Mouse (Mus musculus) ES-CJ7 (cell line): ENCODE data around the gene Wasf2.

Experiments
- DNase-seq: peaks from one replicate; pipeline ENCODE4 v3.0.0; 2011; ENCODE audit warnings: low read depth, low spot score

Gene Wasf2

GRCm38 (mm10) chr4:133202254-133202653 lies 71.9 kb downstream of the Wasf2 start:
- DNase-seq = no peak

DNA sequence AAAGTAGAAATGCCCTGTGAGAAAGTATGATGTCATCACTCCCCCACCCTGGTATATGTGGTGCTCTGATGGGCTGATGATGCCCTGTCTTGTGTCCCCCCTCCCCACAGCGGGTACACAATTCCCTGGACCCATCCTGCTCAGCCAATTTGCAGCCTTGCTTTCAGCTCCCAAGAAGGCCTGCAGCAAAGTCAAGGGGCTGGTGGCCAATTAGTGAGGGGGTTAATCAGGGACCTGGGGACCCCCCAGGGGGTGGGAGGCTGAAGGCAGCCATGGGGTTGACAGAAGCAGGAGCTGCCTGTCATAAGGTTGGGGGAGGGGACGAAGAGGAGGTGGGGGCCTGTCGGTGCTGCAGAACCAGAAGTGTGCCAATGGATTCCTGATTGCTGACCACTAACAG lies 73.3 kb downstream of the Wasf2 start:
- no peak for DNase-seq

GRCm38 (mm10) chr4:133204379-133204778 lies 74.1 kb downstream of the Wasf2 start:
- no peak for DNase-seq

- DNase-seq = peak; percentile 63
Observed at GRCm38 (mm10) chr4:133209366-133209765, 79.1 kb downstream of the Wasf2 start.

GRCm38 (mm10) chr4:133210023-133210787 lies 79.9 kb downstream of the Wasf2 start:
- no peak for DNase-seq

DNA sequence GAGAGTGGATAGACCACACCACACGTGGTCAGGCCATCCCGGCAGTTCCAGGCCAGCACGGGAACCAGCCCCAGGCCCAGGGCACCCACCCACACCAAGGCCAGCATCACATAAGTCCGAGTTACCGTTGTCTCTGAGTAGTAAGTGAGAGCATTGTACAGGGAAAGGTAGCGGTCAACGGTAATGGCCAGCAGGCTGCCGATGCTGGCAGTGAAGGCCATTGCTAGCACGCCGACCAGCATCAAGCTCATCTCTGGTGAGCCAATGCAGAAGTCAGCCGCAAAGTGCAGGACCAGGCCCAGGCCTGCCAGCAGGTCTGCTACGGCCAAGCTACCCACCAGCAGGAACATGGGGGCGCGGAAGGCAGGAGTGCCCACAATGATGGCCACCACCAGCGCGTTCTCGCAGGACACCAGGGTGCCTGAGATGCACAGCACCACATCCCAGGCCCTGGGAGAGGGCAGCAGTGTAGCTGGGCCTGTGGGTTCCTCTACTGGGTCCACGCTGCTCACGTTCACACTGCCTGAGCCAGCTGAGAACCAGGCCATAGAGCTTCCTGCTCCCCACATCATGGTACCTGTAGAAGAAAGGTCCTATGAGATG lies 80.6 kb downstream of the Wasf2 start:
- DNase-seq = no peak

DNA sequence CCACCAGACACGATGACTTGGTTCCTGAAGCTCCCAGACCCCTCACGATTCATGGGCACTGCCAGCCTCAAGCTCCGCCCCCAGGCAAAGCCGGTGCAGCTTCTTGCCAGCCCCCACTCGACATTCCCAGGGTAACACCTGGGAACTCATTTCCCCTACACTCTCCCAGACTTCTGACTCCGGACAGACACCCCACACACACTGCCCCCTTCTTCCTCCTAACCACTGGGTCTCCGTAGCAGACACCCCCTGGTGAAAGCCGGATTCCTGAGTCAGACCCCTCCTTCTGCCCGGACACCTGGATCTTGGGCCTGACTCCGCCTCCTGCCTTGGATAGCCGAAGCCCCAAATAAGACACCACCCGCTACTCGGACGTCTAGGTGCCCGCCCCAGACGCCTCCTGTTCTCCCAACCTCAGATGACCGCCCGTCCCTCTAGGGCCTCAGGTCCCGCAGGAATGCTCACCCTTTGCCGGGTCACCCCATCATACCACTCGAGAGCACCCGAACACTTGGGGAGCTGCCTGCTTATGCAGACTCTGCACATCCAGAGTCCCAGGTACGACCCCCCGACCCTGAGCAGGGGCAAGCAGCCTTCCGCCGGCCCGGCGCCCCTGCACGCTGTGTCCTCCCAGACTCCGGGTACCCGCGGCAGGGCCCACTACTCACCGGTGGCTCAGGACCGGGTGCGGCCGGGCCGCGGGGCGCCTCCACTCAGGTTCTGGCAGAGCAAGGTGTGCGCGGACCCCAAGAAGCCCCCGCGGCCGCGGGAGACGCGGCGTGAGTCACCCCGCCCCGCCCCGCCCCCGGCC lies 81.7 kb downstream of the Wasf2 start, which contains the start of the genes Cd164l2 and Gpr3:
Cd164l2 (plus strand) TSS at position 381 of the 811 bp plus-strand sequence.
Gpr3 (minus strand) TSS at position 786 of the 811 bp plus-strand sequence.
- no peak for DNase-seq

- peak; percentile 72 for DNase-seq
Observed at GRCm38 (mm10) chr4:133212562-133213267, 82.4 kb downstream of the Wasf2 start.

- peak; percentile 71 for DNase-seq
Observed at GRCm38 (mm10) chr4:133213268-133213590, 82.9 kb downstream of the Wasf2 start.

- DNase-seq = no peak
Observed at GRCm38 (mm10) chr4:133213661-133214060, 83.4 kb downstream of the Wasf2 start.

DNA sequence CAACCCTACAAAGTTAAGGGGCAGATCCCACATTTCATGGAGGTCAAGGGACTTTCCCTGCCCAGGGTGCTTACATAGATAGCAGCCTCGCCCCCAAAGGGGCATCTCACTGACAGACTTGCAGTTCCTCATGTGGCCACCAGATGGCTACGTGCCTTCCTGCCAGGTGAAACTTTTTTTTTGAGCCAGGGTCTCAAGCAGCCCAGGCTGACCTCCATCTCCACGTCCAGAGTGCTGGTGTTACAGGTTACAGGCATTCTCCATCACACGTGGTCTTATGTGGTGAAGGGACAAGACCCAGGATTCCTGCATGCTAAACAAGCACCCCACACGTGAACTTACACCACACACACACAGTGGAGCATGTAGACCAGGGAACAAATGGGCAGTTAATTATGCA lies 87.3 kb downstream of the Wasf2 start:
- peak; percentile 78 for DNase-seq

- DNase-seq = no peak
Observed at GRCm38 (mm10) chr4:133218745-133219144, 88.4 kb downstream of the Wasf2 start.

DNA sequence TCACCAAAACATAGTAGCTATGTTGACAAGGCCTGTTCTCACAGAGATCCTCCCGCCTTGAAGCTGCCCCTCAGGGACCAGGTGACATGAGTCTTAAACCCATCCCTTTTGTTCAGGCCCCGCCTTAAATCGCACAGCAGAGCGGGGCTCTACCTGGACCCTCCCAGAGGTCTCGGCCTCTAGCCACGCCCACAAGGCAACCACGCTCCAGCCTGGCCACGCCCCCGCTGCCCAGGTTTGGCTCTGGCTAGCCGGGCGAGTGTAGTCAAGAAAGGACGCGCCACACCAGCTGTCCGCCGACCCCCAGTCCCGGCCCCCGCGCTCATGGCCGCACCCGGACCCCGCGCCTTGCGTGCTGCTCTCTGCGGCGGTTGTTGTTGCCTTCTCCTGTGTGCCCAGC lies 90.4 kb downstream of the Wasf2 start:
- peak; percentile 82 for DNase-seq

- no peak for DNase-seq
Observed at GRCm38 (mm10) chr4:133221701-133222100, 91.4 kb downstream of the Wasf2 start.

- DNase-seq = no peak
Observed at GRCm38 (mm10) chr4:133223875-133224274, 93.6 kb downstream of the Wasf2 start.

- no peak for DNase-seq
Observed at GRCm38 (mm10) chr4:133226073-133226472, 95.8 kb downstream of the Wasf2 start.

- DNase-seq = peak; percentile 40
Observed at GRCm38 (mm10) chr4:133227636-133228035, 97.3 kb downstream of the Wasf2 start.

GRCm38 (mm10) chr4:133229582-133229981 lies 99.3 kb downstream of the Wasf2 start:
- no peak for DNase-seq

DNA sequence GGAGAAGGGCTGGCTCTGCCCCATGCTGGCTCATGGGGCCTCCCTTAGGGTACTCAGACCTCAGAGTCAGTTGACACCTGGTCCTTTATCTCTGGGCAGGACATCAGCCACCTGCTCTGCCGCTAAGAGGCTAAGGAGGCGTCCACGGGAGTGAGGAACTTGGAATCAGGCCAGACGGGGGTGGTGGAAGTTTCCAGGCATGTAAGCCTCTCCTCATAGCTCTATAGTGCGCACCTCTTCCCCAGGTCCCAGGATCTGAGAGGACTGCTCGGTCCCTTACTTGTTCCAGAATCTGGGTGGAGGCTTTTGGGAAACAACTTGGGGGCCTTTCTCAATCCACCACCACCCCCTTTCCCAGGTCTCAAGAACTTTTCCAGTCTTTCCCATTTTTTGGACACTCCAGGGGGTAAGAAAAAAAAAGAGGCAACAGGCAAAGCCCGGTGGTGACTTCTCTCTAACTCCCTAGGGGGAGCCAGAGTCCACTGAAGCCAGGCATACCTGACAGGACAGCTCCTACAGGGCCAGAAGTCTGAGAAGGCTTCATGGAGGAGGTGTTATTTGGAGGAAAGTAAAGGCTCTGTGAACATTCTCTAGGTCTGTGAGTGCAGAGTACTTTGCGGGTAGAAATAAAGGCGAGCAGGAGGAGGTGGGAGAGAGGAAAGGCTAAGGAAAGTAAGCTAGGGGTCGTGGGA lies 103.1 kb downstream of the Wasf2 start:
- DNase-seq = peak; percentile 80

- no peak for DNase-seq
Observed at GRCm38 (mm10) chr4:133234771-133235170, 104.5 kb downstream of the Wasf2 start.

- DNase-seq = no peak
Observed at GRCm38 (mm10) chr4:133235415-133235814, 105.1 kb downstream of the Wasf2 start.
